Mouse (Mus musculus): Measurements from ENCODE around the gene Sult1e1. TPM values are rescaled to one million over a fixed set of nuclear protein-coding genes. Genes with fewer than 3 reads are reported as not detected.

Gene Sult1e1
- total RNA-seq, 2 experiments from 2014 or later: not detected

Small RNAs within 50 kb of the gene (microRNA-seq; reads per million reads assigned to microRNA genes)
- gene Mir3969: not detected

Other genes with a start within 250 kb of the Sult1e1 start
- gene Ugt2b38, start 167.4 kb downstream of the Sult1e1 start, total RNA-seq (2021): not detected
- not detected for gene Ugt2a2, start 109.3 kb downstream of the Sult1e1 start, total RNA-seq (2021)
- gene Gm43638, start 104.8 kb downstream of the Sult1e1 start, total RNA-seq (2021): not detected
- not detected for gene Ugt2a1, start 100.7 kb downstream of the Sult1e1 start, total RNA-seq (2021)
- gene Sult1b1, start 53.4 kb downstream of the Sult1e1 start, total RNA-seq (2021): not detected
- not detected for gene Sult1d1, start 22.6 kb downstream of the Sult1e1 start, total RNA-seq (2021)
- not detected for gene Csn1s1, start 74.6 kb upstream of the Sult1e1 start, total RNA-seq (2021)
- not detected for gene Csn2, start 108.0 kb upstream of the Sult1e1 start, total RNA-seq (2021)
- gene Csn1s2a, start 183.0 kb upstream of the Sult1e1 start, total RNA-seq (2021): not detected
- gene Csn1s2b, start 216.5 kb upstream of the Sult1e1 start, total RNA-seq (2021): not detected
- not detected for gene Prr27, start 234.1 kb upstream of the Sult1e1 start, total RNA-seq (2021)

Data from heart, postnatal 25 days (tissue).